Comparison of ENCODE assay signal across 21 mouse cellular contexts in genomic region chr8:91114910-91115309, GRCm38 (mm10). TPM values are rescaled to one million over a fixed set of nuclear protein-coding genes. Genes with fewer than 3 reads are reported as not detected.
DNase-seq lines count a peak whose midpoint lies in the region; ATAC-seq and TF ChIP-seq lines count a peak whose summit lies in the region.
"Had no signal": no experiment of that assay in that cellular context is flagged by ENCODE, and none has a peak within 500 bp of the region (broad histone marks: within the 10 kb centered on the region; RNA-seq: fewer than 3 reads in every experiment).

No protein-coding gene starts in this region.

- no peak for DNase-seq in liver, postnatal 0 days
- no peak for DNase-seq in liver, embryonic 11.5 days (ENCODE audit: low spot score)
- peak; percentile 24 for DNase-seq in kidney, postnatal 10 days
- no peak for DNase-seq in adipocyte (ENCODE audit: low spot score)
- DNase-seq in thymus, postnatal 14 days, result no peak
- DNase-seq: cerebellum, adult 11-12 months; cerebellum, postnatal 10 days; gastrocnemius, postnatal 25 days; heart, postnatal 36 days; layer of hippocampus, postnatal 36 days; lung, adult 2 months; right cerebral cortex, postnatal 25 days; thymus, postnatal 36 days had no signal

- no peaks in the 10 kb centered on the region for H3K27me3 ChIP-seq in intestine, postnatal 0 days (replicated peaks; ENCODE audit: control insufficient read depth, insufficient read depth, low read length)
- no peaks in the 10 kb centered on the region for H3K27me3 ChIP-seq in intestine, embryonic 16.5 days (replicated peaks; ENCODE audit: control insufficient read depth, insufficient read depth, low read length)
- no peaks in the 10 kb centered on the region for H3K27me3 ChIP-seq in liver, postnatal 0 days (ENCODE audit: insufficient read depth, low read length)
- no peaks in the 10 kb centered on the region for H3K27me3 ChIP-seq in liver, embryonic 11.5 days (replicated peaks; ENCODE audit: control insufficient read depth, insufficient read depth, low read length)
- H3K27me3 ChIP-seq: heart, embryonic 15.5 days; hindbrain, embryonic 13.5 days; midbrain, embryonic 12.5 days had no signal

- no peaks in the 10 kb centered on the region for H3K9me3 ChIP-seq in intestine, postnatal 0 days (ENCODE audit: control insufficient read depth)
- no peaks in the 10 kb centered on the region for H3K9me3 ChIP-seq in intestine, embryonic 16.5 days (ENCODE audit: control insufficient read depth, low read length)
- H3K9me3 ChIP-seq in liver, postnatal 0 days (ENCODE audit: low read length), result no peaks in the 10 kb centered on the region
- H3K9me3 ChIP-seq in liver, embryonic 11.5 days (ENCODE audit: control insufficient read depth, low read length), result no peaks in the 10 kb centered on the region
- H3K9me3 ChIP-seq: forebrain, embryonic 10.5 days; heart, embryonic 15.5 days; hindbrain, embryonic 13.5 days; midbrain, embryonic 12.5 days had no signal

- no peak for TF ChIP-seq CTCF in intestine, postnatal 0 days (IDR thresholded peaks at IDR 0.05; ENCODE audit: low read depth)
- no peak for TF ChIP-seq CTCF in liver, postnatal 0 days (IDR thresholded peaks at IDR 0.05; ENCODE audit: low read depth)

- H3K4me3 ChIP-seq in intestine, postnatal 0 days (ENCODE audit: low read depth, low read length), result no peak overlapping the region
- no peak overlapping the region for H3K4me3 ChIP-seq in intestine, embryonic 16.5 days (ENCODE audit: low read length)
- no peak overlapping the region for H3K4me3 ChIP-seq in liver, postnatal 0 days (ENCODE audit: low read depth, low read length)
- no peak overlapping the region for H3K4me3 ChIP-seq in liver, embryonic 11.5 days (ENCODE audit: low read depth, low read length)
- H3K4me3 ChIP-seq: forebrain, embryonic 10.5 days; heart, embryonic 15.5 days; hindbrain, embryonic 13.5 days; midbrain, embryonic 12.5 days had no signal

- peaks cover 49% of the 10 kb centered on the region for H3K36me3 ChIP-seq in intestine, postnatal 0 days (ENCODE audit: control insufficient read depth, insufficient read depth)
- peaks cover 7% of the 10 kb centered on the region; the same call in 1 of the 2 replicates for H3K36me3 ChIP-seq in intestine, embryonic 16.5 days (ENCODE audit: control insufficient read depth, insufficient read depth, low read length)
- peaks cover 46% of the 10 kb centered on the region for H3K36me3 ChIP-seq in liver, postnatal 0 days (replicated peaks; ENCODE audit: insufficient read depth, low read length)
- H3K36me3 ChIP-seq in liver, embryonic 11.5 days (ENCODE audit: control insufficient read depth, insufficient read depth, low read length), result peaks cover 14% of the 10 kb centered on the region; the same call in 1 of the 2 replicates

- no peak overlapping the region for H3K27ac ChIP-seq in intestine, postnatal 0 days (ENCODE audit: low read depth, low read length)
- H3K27ac ChIP-seq in intestine, embryonic 16.5 days (ENCODE audit: low read length), result no peak overlapping the region
- no peak overlapping the region for H3K27ac ChIP-seq in liver, postnatal 0 days (ENCODE audit: low read depth)
- H3K27ac ChIP-seq in liver, embryonic 11.5 days (ENCODE audit: low read depth, low read length), result no peak overlapping the region
- H3K27ac ChIP-seq: forebrain, embryonic 10.5 days; heart, embryonic 15.5 days; hindbrain, embryonic 13.5 days; midbrain, embryonic 12.5 days had no signal

- no peak overlapping the region for H3K9ac ChIP-seq in intestine, postnatal 0 days (ENCODE audit: low read depth, low read length)
- H3K9ac ChIP-seq in intestine, embryonic 16.5 days (ENCODE audit: low read depth, low read length), result no peak overlapping the region
- H3K9ac ChIP-seq in liver, postnatal 0 days (replicated peaks), result no peak overlapping the region
- no peak overlapping the region for H3K9ac ChIP-seq in liver, embryonic 11.5 days (ENCODE audit: low read depth, low read length)
- H3K9ac ChIP-seq: heart, embryonic 15.5 days; hindbrain, embryonic 13.5 days; midbrain, embryonic 12.5 days had no signal

- 52% methylated on average over 11 of the region's 11 CpGs for WGBS in intestine, postnatal 0 days
- 58% methylated on average over 11 of the region's 11 CpGs for WGBS in intestine, embryonic 16.5 days
- 69% methylated on average over 11 of the region's 11 CpGs for WGBS in liver, postnatal 0 days (ENCODE audit: insufficient replicate concordance)
- 81% methylated on average over 11 of the region's 11 CpGs for WGBS in liver, embryonic 11.5 days

- TF ChIP-seq EP300 in liver, postnatal 0 days (IDR thresholded peaks at IDR 0.05; ENCODE audit: low read depth), result no peak

- ATAC-seq in intestine, postnatal 0 days, result peak; percentile 48; the same call in 1 of the 2 replicates
- no peak for ATAC-seq in intestine, embryonic 16.5 days
- peak; percentile 13; the same call in 1 of the 2 replicates for ATAC-seq in liver, postnatal 0 days
- no peak for ATAC-seq in liver, embryonic 11.5 days (replicated peaks; ENCODE audit: low FRiP score)
- ATAC-seq: CD4-positive, CD25-positive, alpha-beta regulatory T cell, adult 4 months; forebrain, embryonic 16.5 days had no signal

- no peaks in the 10 kb centered on the region for H3K4me1 ChIP-seq in intestine, postnatal 0 days (replicated peaks; ENCODE audit: control insufficient read depth, insufficient read depth, low read length)
- H3K4me1 ChIP-seq in intestine, embryonic 16.5 days (ENCODE audit: control insufficient read depth, insufficient read depth, low read length), result no peaks in the 10 kb centered on the region
- no peaks in the 10 kb centered on the region for H3K4me1 ChIP-seq in liver, postnatal 0 days (ENCODE audit: insufficient read depth)
- H3K4me1 ChIP-seq in liver, embryonic 11.5 days (replicated peaks; ENCODE audit: control insufficient read depth, insufficient read depth, low read length), result no peaks in the 10 kb centered on the region
- H3K4me1 ChIP-seq: forebrain, embryonic 10.5 days; heart, embryonic 15.5 days; hindbrain, embryonic 13.5 days; midbrain, embryonic 12.5 days had no signal

- H3K4me2 ChIP-seq in intestine, postnatal 0 days (replicated peaks; ENCODE audit: low read depth), result no peak overlapping the region
- H3K4me2 ChIP-seq in intestine, embryonic 16.5 days (ENCODE audit: low read depth, low read length), result no peak overlapping the region
- H3K4me2 ChIP-seq in liver, postnatal 0 days (ENCODE audit: low read depth, low read length), result no peak overlapping the region
- H3K4me2 ChIP-seq in liver, embryonic 11.5 days, result no peak overlapping the region
- H3K4me2 ChIP-seq: heart, embryonic 15.5 days; hindbrain, embryonic 13.5 days; midbrain, embryonic 12.5 days had no signal

RNA-seq across cellular contexts. Expression of gene Rbl2, which starts 45.1 kb away (rescaled TPM):
- 6.5 and 7.3 TPM in 2 replicates for polyA plus RNA-seq in intestine, postnatal 0 days (2015; fragmentation: Nextera tagmentation; extraction: Ambion mirVana)
- polyA plus RNA-seq in intestine, embryonic 16.5 days (2015; fragmentation: Nextera tagmentation; extraction: Ambion mirVana), result 11.7 and 13.0 TPM in 2 replicates
- 3.9 and 4.3 TPM in 2 replicates for polyA plus RNA-seq in liver, postnatal 0 days (2015; fragmentation: Nextera tagmentation; extraction: Ambion mirVana)
- 14.6 and 17.7 TPM in 2 replicates for polyA plus RNA-seq in liver, embryonic 11.5 days (2014; fragmentation: Nextera tagmentation; extraction: Ambion mirVana)

Comparison
In these comparisons a context has a peak if more than half of its experiments do, and no peak if none do; other contexts are left out.
1. ATAC-seq: peak in intestine, postnatal 0 days (single experiment) and liver, postnatal 0 days (single experiment); none in intestine, embryonic 16.5 days (single experiment) and liver, embryonic 11.5 days (single experiment).